Mouse (Mus musculus) embryo, embryonic 10.5 days (tissue): ENCODE data around the gene Plcl2.
"Not testable (repeated sequence)": the region's sequence is repeated elsewhere in the genome, so short reads cannot be mapped to it uniquely, and the experiment has no call there.

ENCODE experiments used
- DNase-seq: peaks from one replicate; pipeline ENCODE4 v3.0.0-alpha.2; 2015; ENCODE audit warnings: low spot score

Gene Plcl2

DNA sequence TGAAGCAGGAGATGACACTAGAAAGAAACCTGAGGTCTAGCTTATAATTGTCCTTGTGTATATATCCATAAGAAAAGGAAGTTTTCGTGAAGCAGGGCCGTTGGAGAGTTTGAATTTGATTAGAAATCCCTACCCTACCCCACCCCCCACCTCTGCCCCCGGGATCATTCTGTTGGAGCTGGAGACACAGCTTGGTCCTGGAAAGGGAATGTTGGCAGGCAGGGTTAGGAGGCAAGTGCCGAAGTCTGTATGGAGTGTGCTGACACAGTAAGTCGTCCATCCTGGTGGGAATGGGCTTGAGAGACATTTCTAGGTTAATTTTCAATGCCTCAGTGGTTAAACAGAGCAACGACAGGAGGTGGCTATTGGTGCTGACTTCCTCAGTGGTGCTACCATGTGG, 8.4 kb upstream of the Plcl2 start:
- no peak for DNase-seq

DNA sequence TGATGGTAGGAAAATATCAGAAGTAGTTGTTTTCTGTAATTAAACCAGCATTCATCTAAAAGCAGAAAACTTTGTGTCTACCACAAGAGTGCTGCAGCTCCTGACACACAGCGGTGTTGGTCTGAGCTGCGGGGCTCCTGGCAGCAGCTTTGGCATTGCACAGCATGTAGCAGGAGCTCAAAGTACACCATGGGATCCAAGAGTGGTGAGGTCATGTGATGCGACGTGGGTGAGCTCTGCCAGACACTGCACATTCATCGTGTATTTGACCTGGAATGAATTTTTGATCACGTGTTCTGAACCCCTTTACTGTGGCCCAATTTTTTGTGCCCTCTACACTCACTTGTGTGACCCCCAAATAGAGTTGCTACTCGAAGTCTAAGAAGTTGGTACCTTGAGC, 6.1 kb upstream of the Plcl2 start:
- DNase-seq: no peak

DNA sequence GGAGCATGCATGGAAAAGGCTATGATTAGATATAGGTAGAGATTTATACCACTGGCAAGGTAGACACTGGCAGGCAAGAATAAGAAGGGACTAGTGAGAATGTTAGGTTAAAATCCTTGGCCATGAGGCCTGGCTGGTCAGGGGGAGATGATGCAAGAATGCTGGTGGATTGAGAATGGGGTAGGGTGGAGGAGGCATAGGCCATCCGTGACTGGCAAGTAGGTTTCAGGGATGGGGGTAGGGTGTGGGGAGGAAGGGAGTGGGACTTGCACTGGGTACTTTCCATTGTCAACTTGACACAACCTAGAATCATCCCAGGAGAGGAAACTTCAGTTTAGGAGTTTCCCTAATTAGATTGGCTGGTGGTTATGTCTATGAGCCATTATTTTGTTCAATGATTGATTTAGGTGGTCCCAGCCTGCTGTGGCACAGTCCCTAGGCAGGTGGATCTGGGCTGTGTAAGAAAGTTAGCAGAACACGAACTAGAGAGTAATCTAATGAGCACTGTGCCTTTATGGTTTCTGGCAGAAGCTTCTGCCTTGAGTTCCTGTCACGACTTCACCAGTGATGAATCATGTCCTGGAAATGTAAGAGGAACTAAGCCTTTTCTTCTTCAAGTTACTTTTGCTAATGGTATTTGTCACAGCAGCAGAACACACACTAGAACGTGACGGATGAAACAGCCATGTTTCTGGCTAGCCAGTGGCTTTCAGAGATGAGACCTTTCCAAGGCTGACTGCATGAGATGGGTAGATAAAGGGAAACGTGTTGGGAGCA, 4.9 kb upstream of the Plcl2 start:
- DNase-seq: no peak

DNA sequence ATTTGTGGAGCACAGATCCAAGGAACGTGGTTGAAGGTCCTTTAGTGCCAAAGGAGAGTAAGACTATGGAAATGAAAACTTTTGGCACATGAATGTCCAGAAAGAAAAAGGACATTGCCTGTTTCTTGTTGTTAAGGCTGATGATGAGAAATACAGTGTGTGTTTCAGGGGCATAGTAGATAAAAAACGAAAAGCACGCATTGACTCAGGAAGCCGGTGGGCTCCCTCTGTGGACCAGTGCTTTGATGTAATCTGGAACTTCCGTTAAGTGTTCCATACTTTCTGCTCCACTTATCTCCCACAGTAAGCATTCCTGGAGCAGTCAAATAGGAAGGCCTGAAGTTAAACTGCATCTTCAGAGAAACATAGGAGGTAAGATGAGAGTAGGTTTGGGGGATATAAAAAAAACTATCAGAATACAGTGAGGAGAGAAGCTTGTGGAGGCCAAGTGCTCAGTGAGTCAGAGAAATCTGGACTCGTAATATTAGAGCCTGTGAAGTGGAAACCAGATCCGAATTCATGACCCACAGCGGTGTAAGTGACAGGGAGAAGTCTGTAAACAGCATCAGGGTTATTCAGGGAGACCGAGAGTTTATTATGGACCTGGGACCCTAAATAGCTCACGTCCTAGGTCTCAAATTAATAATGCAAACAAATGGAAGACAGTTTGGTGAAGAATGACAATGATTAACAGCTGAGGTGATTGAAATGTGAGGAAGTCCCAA, 3.1 kb upstream of the Plcl2 start:
- no peak for DNase-seq

DNA sequence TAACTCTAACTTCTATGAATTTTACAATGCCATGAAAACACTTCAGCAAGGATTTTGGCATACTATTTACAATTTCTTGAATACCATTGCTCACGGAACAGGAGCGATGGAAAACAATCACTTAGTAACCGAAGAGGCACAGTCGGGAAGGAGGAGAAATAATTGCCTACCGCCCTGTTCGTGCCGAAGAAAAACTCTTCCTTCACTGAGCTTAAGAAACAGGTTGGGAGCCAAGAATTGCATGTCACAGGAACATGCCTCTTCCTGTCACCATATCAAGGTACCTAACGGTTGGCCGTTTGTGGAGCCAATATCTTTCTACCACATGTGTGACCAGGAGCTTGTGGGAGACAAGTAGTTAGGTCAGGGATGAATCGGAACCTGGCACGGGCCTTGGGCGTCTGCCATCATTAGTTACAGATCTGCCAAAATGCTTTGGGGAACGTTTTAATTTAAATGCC, 2.3 kb upstream of the Plcl2 start:
- DNase-seq: no peak

DNA sequence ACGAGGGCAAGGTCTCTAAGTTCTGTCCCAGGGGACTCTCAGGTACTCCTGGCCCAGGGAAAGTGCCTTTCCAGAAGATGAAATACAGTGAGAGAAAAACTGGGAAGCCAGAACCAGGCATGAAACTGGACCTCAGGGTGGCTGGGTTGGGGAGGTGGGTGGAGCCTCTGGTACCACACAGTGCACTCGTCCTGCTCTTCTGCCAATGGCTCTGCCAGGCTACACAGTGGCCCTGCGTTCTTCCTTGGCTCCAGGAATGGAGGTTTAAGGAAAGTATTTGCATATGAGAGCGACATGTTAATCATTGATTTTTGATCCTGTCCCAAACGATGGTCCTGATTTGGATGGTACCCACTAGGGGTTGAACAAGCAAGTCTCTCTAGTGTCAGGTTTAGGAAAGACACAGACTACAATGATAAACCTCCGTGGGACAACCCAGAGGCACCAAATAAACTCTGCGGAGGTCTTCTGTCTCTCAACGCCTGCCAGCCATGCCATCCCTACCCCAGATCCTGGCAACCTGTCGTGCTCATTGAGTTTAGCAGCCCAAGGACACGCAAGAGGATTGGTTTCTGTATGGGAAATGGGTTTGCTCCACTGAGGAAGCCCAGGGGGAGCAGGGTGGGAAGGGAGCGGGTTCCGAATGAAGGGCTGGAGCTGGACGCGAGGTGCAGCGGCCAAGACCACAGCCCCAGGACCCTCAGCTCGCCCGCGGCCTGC, 988 bp upstream of the Plcl2 start:
- no peak for DNase-seq

DNA sequence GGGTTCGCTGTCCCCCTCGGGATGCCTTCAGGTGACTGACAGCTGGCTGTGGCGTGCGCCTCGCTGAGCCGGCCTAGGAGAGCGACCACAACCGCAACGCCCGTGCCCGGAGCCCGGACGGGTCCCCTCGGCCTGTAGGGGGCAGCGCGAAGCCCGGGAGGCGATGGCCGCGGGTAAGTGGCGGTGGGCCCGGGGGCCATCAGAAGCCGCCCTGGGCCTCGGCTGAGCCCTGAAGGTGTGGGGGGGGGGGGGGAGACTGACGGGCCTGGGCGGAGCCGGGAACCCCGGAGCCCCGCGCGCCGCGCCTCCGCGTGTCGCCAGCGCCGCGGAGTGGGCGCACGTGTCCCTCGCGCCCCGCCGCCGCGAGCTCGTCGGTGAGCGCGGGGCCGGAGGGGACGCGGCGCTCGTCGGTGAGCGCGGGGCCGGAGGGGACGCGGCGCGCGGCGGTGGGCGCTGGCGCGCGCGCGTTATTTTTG, 390 bp upstream of the Plcl2 start:
- peak; percentile 84 for DNase-seq

DNA sequence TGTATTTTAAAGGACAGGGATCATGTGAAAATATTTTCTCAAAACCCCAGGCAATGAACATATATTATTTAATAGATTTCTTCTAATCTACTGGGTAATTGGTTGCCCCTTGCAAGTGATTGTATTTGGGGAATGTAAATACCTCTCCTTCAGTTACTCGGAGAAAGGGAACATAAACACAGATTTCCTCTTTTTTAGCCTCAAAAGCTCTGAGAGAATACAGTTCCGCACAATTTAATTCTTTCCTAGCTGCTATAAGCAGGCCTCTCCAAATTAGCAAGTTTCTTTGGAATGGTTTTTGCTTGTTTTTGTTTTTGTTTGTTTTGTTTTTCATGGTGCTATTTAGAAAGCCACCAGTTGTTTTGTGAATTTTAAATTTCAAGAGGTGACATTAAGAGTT, 1.1 kb downstream of the Plcl2 start:
- DNase-seq: no peak

DNA sequence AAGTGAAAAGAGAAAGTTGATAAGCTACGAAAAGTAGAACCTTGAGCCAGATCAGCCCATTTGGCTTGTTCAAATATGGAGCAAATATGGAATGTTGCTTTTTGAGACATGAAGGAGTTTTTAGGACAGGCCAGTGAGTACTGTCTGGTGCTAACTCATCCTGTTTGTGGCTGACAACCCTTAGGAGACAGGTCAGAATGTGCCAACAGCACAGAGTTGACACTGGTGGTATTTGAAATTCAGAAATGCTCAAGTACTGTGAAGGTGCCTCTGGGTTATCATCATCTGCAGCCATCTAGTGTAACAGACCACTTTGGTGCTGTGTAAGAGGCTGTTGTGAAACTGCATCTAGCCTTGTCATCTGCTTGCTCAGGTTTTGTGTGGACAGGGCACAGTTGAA, 1.5 kb downstream of the Plcl2 start:
- DNase-seq: no peak

DNA sequence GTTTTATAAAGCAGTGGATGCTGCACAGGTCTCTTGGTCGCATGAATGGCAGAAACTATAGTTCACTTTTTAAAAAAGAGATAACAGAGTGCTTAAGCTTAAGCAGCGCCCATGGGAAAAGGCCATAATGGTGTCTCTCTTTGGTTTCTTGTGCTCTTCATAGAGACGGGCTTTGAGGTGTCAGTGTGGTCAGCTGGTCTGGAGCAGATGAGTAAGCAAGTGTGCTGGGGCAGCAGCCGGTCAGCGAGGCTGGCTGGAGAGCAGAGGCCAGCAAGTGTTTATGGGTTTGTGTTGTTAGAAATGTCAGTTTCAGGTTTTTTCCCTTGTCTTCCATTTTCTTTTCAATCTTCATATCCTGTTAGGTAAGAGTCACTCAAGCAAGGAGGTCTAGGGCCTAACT, 3.0 kb downstream of the Plcl2 start:
- DNase-seq: no peak

DNA sequence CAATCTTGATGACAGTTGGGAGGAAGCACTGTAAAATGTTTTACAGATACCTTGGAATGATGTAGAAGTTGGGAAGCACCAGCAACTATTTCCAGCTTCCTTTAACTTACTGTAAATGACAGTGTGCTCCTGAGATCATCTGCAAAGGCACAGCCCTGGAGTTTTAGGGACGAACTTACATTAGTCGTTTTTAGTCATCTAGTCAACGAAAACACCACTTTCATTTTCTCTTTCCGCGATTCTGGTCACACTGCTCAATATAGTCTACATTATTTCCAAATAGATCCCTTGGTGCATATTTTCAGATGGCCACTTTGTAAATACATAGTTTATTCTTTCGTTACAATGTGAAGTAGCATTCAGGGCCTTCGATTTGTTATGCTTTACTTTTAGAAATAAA, 3.6 kb downstream of the Plcl2 start:
- DNase-seq: no peak

DNA sequence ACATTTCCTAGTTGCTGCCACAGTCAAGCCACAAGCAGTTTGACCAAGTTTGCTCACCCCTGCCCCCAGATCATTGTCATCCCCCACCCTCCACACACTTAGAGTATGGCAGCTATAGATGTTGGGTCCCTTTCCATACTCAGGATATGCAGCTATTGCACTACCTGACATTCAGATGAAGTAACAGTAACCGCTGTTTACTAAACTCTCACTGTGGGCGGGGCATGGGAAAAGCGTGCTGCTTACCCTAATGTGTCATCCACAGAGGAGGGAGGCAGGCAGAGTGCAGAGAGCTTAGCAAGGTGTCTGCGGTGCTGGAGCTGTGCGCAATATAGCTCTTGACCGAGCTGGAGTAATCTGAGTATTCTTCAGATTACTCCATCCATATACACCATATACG, 4.2 kb downstream of the Plcl2 start:
- DNase-seq: no peak

DNA sequence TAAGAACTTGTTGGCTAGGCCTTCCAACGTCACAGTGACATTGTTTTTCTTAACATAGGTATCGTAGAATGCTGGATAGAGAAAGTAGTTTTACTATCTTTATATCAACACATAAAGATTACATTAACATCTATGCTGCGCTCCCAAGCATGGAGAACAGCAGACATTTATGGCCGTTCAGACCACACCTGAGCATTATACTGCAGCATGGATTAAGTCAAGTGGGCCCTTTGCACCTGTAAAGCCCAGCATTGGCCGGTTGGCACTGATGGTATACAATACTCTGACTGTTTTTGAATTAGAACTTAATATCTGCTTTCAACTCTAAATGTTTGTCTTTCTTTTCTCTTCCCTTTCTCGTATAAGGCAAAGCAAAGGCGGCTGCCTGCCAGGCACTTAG, 4.8 kb downstream of the Plcl2 start:
- no peak for DNase-seq

DNA sequence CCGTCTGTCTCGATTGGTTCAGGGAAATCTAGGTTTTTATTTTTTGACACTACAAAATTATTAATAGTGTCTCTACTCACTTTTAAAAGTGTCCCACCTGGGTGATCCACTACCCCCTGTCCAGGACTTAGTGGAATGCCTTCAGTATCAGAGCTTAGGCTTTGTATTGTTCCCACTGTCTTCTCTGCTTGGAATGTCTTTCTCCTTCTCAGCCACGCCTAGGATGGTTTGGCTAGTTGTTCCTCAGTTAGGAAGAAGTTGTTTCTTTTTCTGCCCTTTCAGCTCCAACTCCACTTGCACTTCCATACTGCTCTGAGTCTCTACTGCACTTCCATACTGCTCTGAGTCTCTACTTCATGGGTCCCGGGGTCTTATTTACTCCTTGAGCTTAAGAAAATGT, 6.7 kb downstream of the Plcl2 start:
- no peak for DNase-seq

DNA sequence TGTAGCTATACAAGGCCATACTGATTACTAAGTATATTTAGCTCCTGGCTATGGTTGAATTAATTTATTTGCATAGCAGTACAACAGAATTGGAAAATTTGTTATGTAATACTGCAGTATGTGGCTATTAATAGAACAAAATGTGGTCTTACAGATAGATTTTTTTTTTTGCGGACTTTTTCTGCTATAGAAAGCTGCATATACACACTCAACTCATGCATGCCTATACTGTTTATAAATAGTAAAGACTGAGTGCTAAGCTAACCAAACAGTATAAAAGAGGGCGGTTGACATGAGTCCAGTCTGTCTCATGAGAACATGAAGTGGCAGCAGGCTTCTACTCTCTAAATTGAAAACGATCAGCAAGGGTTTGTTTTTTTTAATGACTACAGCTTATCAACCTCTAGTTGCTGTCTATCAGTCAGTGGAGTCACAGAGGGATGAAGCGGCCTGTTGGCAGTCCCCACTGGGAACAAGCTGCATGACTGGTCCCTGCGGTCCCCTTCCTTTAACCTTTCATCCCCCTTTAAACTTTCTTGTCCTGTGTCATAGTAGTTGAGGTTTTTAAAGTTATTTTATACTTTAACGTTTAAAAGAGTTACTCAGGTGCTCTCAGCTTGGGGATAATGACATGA, 8.7 kb downstream of the Plcl2 start:
- DNase-seq: no peak

DNA sequence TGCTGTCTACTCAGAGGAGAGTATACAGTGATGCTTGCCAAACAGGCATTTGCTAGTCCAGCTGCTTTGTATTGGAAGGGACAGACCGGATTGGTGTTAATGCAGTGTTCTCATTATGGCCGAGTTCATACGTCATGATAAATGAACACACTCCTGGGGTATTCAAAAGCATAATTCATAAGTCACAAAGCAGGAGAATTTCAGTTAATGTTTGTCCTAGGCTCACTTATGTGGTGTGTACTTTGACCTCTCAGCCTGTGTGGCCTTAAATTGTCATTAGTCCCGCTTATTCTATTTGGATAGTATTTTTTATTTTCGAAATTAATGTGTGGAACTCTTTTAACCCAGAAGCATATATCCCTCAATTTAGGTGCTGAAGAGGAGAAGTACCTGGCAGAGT, 10.4 kb downstream of the Plcl2 start:
- no peak for DNase-seq

DNA sequence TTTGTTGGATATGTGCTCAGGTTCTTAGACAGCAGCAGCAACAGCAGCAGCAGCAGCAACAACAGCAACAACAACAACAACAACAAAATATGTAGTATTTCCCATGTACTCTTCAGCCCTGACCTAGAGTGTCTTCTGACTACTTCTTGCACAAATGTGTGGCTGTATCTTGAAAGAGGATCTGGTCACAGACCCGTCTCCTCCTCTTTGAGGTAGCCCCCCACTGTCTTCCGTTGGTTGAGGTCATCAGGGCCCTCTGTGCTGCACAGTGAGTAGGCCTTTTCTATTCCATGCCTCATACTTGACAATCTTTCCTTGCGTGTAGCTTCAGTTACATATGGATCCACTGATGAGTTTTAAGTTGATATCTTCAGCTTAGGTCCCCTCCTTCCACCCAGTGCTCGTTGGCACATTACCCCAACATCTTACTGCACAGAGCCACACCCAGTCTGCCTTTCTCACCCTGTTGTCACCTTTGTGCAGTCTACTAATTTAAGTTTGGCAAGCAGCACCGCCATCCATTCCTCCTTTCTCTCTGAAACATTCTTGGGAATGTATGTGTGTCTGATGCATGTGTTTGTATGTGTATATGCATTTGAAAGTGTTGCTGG, 13.4 kb downstream of the Plcl2 start:
- no peak for DNase-seq

DNA sequence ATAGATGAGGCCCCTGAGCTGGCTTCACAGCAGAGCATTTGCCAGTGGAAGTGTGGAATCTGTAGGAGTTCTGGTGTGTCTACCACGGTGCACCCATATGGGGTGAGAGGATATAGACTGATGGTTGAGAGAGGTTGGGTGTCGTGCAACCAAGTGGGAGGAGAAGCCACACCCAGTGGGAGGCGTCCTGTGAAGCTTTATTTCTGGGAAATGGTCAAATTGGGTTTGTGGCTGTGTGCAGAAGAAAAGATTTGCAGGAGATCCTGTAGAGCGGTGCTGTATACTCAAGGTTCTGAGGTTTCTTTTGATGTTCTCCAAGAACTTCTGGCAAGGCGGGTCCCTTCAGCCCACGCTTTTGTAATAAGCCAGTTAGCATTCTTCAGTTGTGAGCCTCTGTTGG, 15.8 kb downstream of the Plcl2 start:
- no peak for DNase-seq

DNA sequence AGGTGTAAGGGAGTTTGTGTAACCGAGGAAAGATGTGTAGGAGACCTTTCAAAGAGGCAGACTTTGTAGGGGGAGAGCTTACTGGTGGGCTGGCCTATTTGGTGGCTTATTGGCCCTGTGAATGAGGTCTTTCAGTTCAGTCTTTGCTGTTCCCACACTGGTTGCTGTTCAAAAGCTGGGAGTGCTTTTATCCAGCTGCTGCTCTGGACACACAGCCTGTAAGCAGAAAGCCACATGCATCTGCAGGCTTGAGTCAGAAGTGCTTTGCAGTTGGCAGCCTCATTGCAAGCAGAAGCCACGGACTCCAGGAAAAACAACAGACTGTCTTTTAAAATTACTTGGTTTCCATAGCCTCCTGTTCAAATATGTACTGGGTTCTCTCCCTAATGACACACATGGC, 16.6 kb downstream of the Plcl2 start:
- DNase-seq: no peak

DNA sequence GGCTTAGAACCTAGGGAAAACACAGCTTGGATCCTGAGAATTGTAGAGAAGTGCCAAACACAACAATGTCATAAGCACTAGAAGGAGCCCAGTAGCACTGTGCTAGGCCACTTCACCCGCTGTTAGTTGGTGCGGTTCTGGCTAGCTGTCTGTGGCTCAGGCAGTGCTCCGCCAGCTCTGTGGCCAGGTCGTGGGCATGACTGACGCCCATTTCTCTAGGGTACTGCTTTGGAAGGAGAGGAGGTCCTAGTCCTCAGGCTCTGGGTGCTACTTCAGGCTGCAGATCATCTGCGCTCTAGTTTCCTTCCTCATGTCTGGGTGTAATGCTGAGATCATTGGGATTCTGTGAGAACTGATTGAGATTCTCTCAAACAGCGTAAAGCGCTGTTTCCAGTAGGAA, 20.9 kb downstream of the Plcl2 start:
- no peak for DNase-seq

DNA sequence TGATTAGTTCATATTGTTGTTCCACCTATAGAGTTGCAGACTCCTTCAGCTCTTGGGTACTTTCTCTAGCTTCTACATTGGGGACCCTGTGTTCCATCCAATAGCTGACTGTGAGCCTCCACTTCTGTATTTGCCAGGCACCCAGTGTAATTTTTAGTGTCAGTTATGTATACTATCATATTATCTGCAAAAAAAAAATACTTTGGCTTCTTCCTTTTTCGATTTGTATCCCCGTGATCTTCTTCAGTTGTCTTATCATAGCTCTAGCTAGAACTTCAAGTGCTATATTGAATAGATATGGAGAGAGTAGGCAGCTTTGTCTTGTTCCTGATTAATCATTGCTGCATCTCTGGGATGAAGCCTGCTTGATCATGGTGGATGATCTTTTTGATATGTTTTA, 25.7 kb downstream of the Plcl2 start:
- not testable (repeated sequence) for DNase-seq
